Mouse (Mus musculus) CH12.LX (cell line): ENCODE measurements around the gene Igsf23. TPM values are rescaled to one million over a fixed set of nuclear protein-coding genes. Genes with fewer than 3 reads are reported as not detected.

ENCODE experiments used
- DNase-seq: peaks from one replicate; pipeline ENCODE4 v3.0.0-alpha.2; 2013; ENCODE audit errors: extremely low read depth
- H3K27ac ChIP-seq: 2 replicates; pipeline ENCODE4 v1.5.1; 2012; ENCODE audit warnings: low read depth, mild to moderate bottlenecking, control low read depth, moderate library complexity; ENCODE audit not compliant: insufficient read depth
- H3K27me3 ChIP-seq: replicated peaks from 2 replicates; pipeline ENCODE3; 2012; ENCODE audit warnings: inconsistent platforms
- H3K36me3 ChIP-seq, 2 experiments: replicated peaks in 1 of 2; 2 replicates each; pipeline versions ENCODE3 to v1.6.1; 2012; ENCODE audit warnings: inconsistent platforms in 1 of 2, low read length in 1 of 2, mild to moderate bottlenecking in 1 of 2, mixed read lengths in 1 of 2, moderate library complexity in 1 of 2; ENCODE audit not compliant: control insufficient read depth in 1 of 2, insufficient read depth in 1 of 2
- H3K4me1 ChIP-seq, 2 experiments: 2 replicates each; pipeline ENCODE4 v1.6.1; 2012; ENCODE audit warnings: inconsistent platforms in 1 of 2, moderate library complexity in 1 of 2; ENCODE audit not compliant: insufficient read depth in 2 of 2, control insufficient read depth in 1 of 2
- H3K4me2 ChIP-seq: 2 replicates; pipeline ENCODE4 v1.6.1; 2012; ENCODE audit warnings: low read depth, mild to moderate bottlenecking, control low read depth; ENCODE audit not compliant: poor library complexity, insufficient read depth, severe bottlenecking
- H3K4me3 ChIP-seq, 3 experiments: fragments of 150-350 bp in 1 of 3; sonication (generic) in 1 of 3; replicated peaks in 1 of 3; 2 replicates each; pipeline versions ENCODE3 to v1.5.1; 2011 to 2012; ENCODE audit warnings: low read depth in 2 of 3, low read length in 2 of 3, mild to moderate bottlenecking in 2 of 3, moderate library complexity in 2 of 3, control low read depth in 1 of 3, improper control_type of control experiment in 1 of 3, inconsistent platforms in 1 of 3, mixed read lengths in 1 of 3; ENCODE audit not compliant: poor library complexity in 1 of 3
- H3K79me2 ChIP-seq: replicated peaks from 2 replicates; pipeline ENCODE4 v1.6.1; 2012; ENCODE audit warnings: mild to moderate bottlenecking, moderate library complexity; ENCODE audit not compliant: control insufficient read depth, poor library complexity, insufficient read depth, severe bottlenecking; ENCODE audit errors: extremely low read depth
- H3K9ac ChIP-seq: 2 replicates; pipeline ENCODE4 v1.6.1; 2012; ENCODE audit warnings: low read depth, mild to moderate bottlenecking, control low read depth, moderate library complexity; ENCODE audit not compliant: insufficient read depth
- H3K9me3 ChIP-seq: replicated peaks from 2 replicates; pipeline ENCODE3; 2012; ENCODE audit warnings: low read length, inconsistent platforms, mixed read lengths
- CHD1 ChIP-seq: IDR thresholded peaks from 2 replicates; pipeline ENCODE4 v1.6.1; 2012; ENCODE audit warnings: low read depth, low read length, improper control_type of control experiment, inconsistent platforms
- CTCF ChIP-seq, 2 experiments: IDR thresholded peaks in 1 of 2; conservative IDR thresholded peaks in 1 of 2; 2 replicates each; pipeline ENCODE4 v1.5.1; 2011 to 2012; ENCODE audit warnings: low read depth in 2 of 2, low read length in 2 of 2, improper control_type of control experiment in 1 of 2, inconsistent platforms in 1 of 2, mild to moderate bottlenecking in 1 of 2, moderate library complexity in 1 of 2
- ELF1 ChIP-seq: IDR thresholded peaks from 2 replicates; pipeline ENCODE4 v1.6.1; 2014; ENCODE audit warnings: low read depth, mild to moderate bottlenecking, inconsistent platforms, low read length, improper control_type of control experiment
- ETS1 ChIP-seq: conservative IDR thresholded peaks from 2 replicates; pipeline ENCODE4 v1.6.1; 2012; ENCODE audit warnings: low read depth, mild to moderate bottlenecking, inconsistent platforms, low read length, improper control_type of control experiment, moderate library complexity
- JUN ChIP-seq: IDR thresholded peaks from 2 replicates; pipeline ENCODE4 v1.6.1; 2011; ENCODE audit warnings: low read depth, mild to moderate bottlenecking, low read length, improper control_type of control experiment, moderate library complexity; ENCODE audit not compliant: insufficient read depth
- MAFK ChIP-seq: IDR thresholded peaks from 2 replicates; pipeline ENCODE4 v1.6.1; 2011; ENCODE audit warnings: low read length, improper control_type of control experiment; ENCODE audit not compliant: insufficient replicate concordance
- MAX ChIP-seq: IDR thresholded peaks from 2 replicates; pipeline ENCODE4 v1.6.1; 2011; ENCODE audit warnings: low read length, improper control_type of control experiment
- MAZ ChIP-seq: IDR thresholded peaks from 2 replicates; pipeline ENCODE4 v1.6.1; 2012; ENCODE audit warnings: low read depth, mild to moderate bottlenecking, inconsistent platforms, low read length, improper control_type of control experiment, moderate library complexity
- MEF2A ChIP-seq: IDR thresholded peaks from 2 replicates; pipeline ENCODE4 v1.6.1; 2014; ENCODE audit warnings: low read depth, mild to moderate bottlenecking, inconsistent platforms, low read length, improper control_type of control experiment, borderline replicate concordance
- MYC ChIP-seq: IDR thresholded peaks from 2 replicates; pipeline ENCODE4 v1.6.1; 2011; ENCODE audit warnings: low read depth, mild to moderate bottlenecking, improper control_type of control experiment, low read length
- NELFE ChIP-seq: IDR thresholded peaks from 2 replicates; pipeline ENCODE4 v1.6.1; 2011; ENCODE audit warnings: low read depth, low read length, improper control_type of control experiment
- PAX5 ChIP-seq: IDR thresholded peaks from 2 replicates; pipeline ENCODE4 v1.6.1; 2012; ENCODE audit warnings: low read length, inconsistent platforms, mixed read lengths
- POLR2A ChIP-seq: IDR thresholded peaks from 2 replicates; pipeline ENCODE4 v1.6.1; 2011; ENCODE audit warnings: low read depth, mild to moderate bottlenecking, improper control_type of control experiment, low read length
- POLR2AphosphoS2 ChIP-seq: IDR thresholded peaks from 2 replicates; pipeline ENCODE4 v1.6.1; 2011; ENCODE audit warnings: low read depth, low read length, improper control_type of control experiment
- RAD21 ChIP-seq: IDR thresholded peaks from 2 replicates; pipeline ENCODE4 v1.6.1; 2011; ENCODE audit warnings: low read depth, mild to moderate bottlenecking, low read length, improper control_type of control experiment, moderate library complexity
- SIN3A ChIP-seq: IDR thresholded peaks from 2 replicates; pipeline ENCODE4 v1.6.1; 2012; ENCODE audit warnings: low read length, improper control_type of control experiment, inconsistent platforms
- TBP ChIP-seq: conservative IDR thresholded peaks from 2 replicates; pipeline ENCODE4 v1.6.1; 2011; ENCODE audit warnings: low read depth, low read length, improper control_type of control experiment
- TCF12 ChIP-seq: IDR thresholded peaks from 2 replicates; pipeline ENCODE4 v1.6.1; 2014; ENCODE audit warnings: low read depth, mild to moderate bottlenecking, inconsistent platforms, low read length, improper control_type of control experiment
- USF1 ChIP-seq: IDR thresholded peaks from 2 replicates; pipeline ENCODE4 v1.6.1; 2014; ENCODE audit warnings: low read depth, mild to moderate bottlenecking, inconsistent platforms, low read length, improper control_type of control experiment
- USF2 ChIP-seq: conservative IDR thresholded peaks from 2 replicates; pipeline ENCODE4 v1.6.1; 2011; ENCODE audit warnings: low read depth, low read length, improper control_type of control experiment
- ZMIZ1 ChIP-seq: IDR thresholded peaks from 2 replicates; pipeline ENCODE4 v1.6.1; 2012; ENCODE audit warnings: low read depth, mild to moderate bottlenecking, inconsistent platforms, low read length, improper control_type of control experiment
- dilution Hi-C: fragments of 300-500 bp; cut with MboI; formaldehyde crosslinking; loops from 2 replicates; pipeline ENCODE4 v1.14.3; 2020; ENCODE audit warnings: low sequenced_read_pairs; ENCODE audit not compliant: extremely low pct_unique_long_range_greater_than_20kb, extremely low pct_ligation_motif_present
- in situ Hi-C: fragments of 300-500 bp; cut with MboI; formaldehyde crosslinking; loops from 3 replicates; pipeline ENCODE4 v1.14.3; 2019; ENCODE audit warnings: low sequenced_read_pairs, low pct_ligation_motif_present, low pct_unique_long_range_greater_than_20kb, mixed read lengths
- polyA plus RNA-seq: library from polyadenylated mRNA; unstranded; fragments of >175 nt; gene quantifications from 2 replicates; pipeline ENCODE4 v1.2.1, GENCODE M21; 2012; ENCODE audit warnings: low read depth; ENCODE audit not compliant: insufficient read length
- total RNA-seq, 2 experiments: library from RNA; depleted of rRNA; stranded (reverse); fragments of 300-350 nt in 1 of 2; fragments of >200 nt in 1 of 2; gene quantifications; 2 replicates each; pipeline ENCODE4 v1.2.3; 2012 to 2014

The Igsf23 gene
- total and polyA plus RNA-seq, 3 experiments, result 0.08 TPM; not detected in 2

DNA sequence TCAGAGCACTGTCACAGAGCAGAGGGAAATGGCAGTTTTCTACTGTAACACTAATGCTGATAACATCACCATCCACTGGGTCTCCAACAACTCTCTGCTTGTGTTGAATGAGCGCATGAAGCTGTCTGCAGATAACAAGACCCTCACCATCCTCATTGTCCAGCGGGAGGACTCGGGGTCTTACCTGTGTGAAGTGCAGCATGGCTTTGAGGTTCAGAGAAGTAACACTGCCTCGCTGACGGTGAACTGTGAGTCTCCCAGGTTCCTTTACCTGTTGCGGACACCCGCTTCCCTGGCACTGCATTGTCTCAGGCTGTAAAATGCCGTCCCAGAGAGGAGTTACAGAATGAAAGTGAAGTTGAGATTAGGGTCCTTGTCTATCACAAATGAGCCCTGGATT is 19.6 kb upstream of the Igsf23 start:
- H3K9ac ChIP-seq, result no peak overlapping the region
- no peaks in the 10 kb centered on the region for H3K79me2 ChIP-seq
- H3K27ac ChIP-seq, result no peak overlapping the region
- H3K27me3 ChIP-seq, result peaks cover 35% of the 10 kb centered on the region
- H3K4me3 ChIP-seq, result no peak overlapping the region
- dilution Hi-C loops (no loop called here), in situ Hi-C loops (no loop called here)
- no peak overlapping the region for H3K4me2 ChIP-seq
- H3K36me3 ChIP-seq, result peaks cover 0 to 46% of the 10 kb centered on the region in 2 experiments
- no peaks in the 10 kb centered on the region for H3K4me1 ChIP-seq
- no peak for DNase-seq
- H3K9me3 ChIP-seq, result peaks cover 15% of the 10 kb centered on the region
- no peak for TF ChIP-seq ZMIZ1
- TF ChIP-seq CTCF (conservative IDR thresholded peaks at IDR 0.05 in 1 of 2, IDR thresholded peaks at IDR 0.05 in 1 of 2; ENCODE audit: low read depth in 2 of 2, low read length in 2 of 2), result no peak
- no peak for TF ChIP-seq NELFE
- no peak for TF ChIP-seq MYC
- no peak for TF ChIP-seq POLR2AphosphoS2
- TF ChIP-seq USF1, result no peak
- no peak for TF ChIP-seq ELF1
- TF ChIP-seq MAZ, result no peak
- TF ChIP-seq POLR2A, result no peak
- TF ChIP-seq ETS1, result no peak
- TF ChIP-seq SIN3A, result no peak
- TF ChIP-seq MAFK, result no peak
- no peak for TF ChIP-seq CHD1
- TF ChIP-seq TCF12, result no peak
- no peak for TF ChIP-seq USF2
- TF ChIP-seq MAX, result no peak
- no peak for TF ChIP-seq JUN
- no peak for TF ChIP-seq MEF2A
- TF ChIP-seq PAX5, result no peak
- TF ChIP-seq TBP, result no peak

GRCm38 (mm10) chr7:19969541-19970090 is 19.1 kb upstream of the Igsf23 start:
- Histone ChIP-seq H3K79me2 (no peaks in the 10 kb centered on the region), H3K27ac (no peak overlapping the region), H3K4me2 (no peak overlapping the region), H3K4me1 (0 out of 4 replicates have a peak, but pooled peaks cover 0 to 4% of the 10 kb centered on the region in 2 experiments), H3K9ac (no peak overlapping the region), H3K36me3 (peaks cover 0 to 41% of the 10 kb centered on the region in 2 experiments), H3K9me3 (peaks cover 15% of the 10 kb centered on the region), H3K27me3 (peaks cover 35% of the 10 kb centered on the region), H3K4me3 (no peak overlapping the region)
- in situ Hi-C loops, result no loop called here
- peak; percentile 10 for DNase-seq
- dilution Hi-C loops, result no loop called here
- TF ChIP-seq CTCF (conservative IDR thresholded peaks at IDR 0.05 in 1 of 2, IDR thresholded peaks at IDR 0.05 in 1 of 2; ENCODE audit: low read depth in 2 of 2, low read length in 2 of 2), result peak; percentile 25 to 35; a peak in 2 of 4 replicates
- TF ChIP-seq ELF1, result no peak
- peak; percentile 8 for TF ChIP-seq RAD21
